ENCODE assay signal across 9 mouse cellular contexts in genomic region chr7:29180854-29181236, GRCm38 (mm10). TPM values are rescaled to one million over a fixed set of nuclear protein-coding genes. Genes with fewer than 3 reads are reported as not detected.
DNase-seq lines count a peak whose midpoint lies in the region; ATAC-seq and TF ChIP-seq lines count a peak whose summit lies in the region.
"Had no signal": no experiment of that assay in that cellular context is flagged by ENCODE, and none has a peak within 500 bp of the region (broad histone marks: within the 10 kb centered on the region; RNA-seq: fewer than 3 reads in every experiment).

No protein-coding gene starts in this region.

- DNase-seq in heart, adult 2 months, result no peak
- DNase-seq in heart, postnatal 14 days, result no peak
- no peak for DNase-seq in thymus, adult 2 months
- DNase-seq in thymus, postnatal 10 days (ENCODE audit: low spot score in 2 of 2), result no peak
- DNase-seq in liver, embryonic 13.5 days, result no peak
- no peak for DNase-seq in gastrocnemius, postnatal 14 days

- intact Hi-C loops in heart, adult 2 months (cut with DNase I), result loop anchor here (1.0 to 5.0 kb wide), 3 partner anchors 51 to 116 kb away; partner anchors contain the start of gene Kcnk6
- intact Hi-C loops in heart, postnatal 14 days (cut with DNase I), result loop anchor here (2.0 kb wide), 1 partner anchor 58 kb away; the partner anchor contains the start of gene Yif1b
- intact Hi-C loops in gastrocnemius, postnatal 14 days (cut with DNase I; ENCODE audit: low total_unique reads), result loop anchor here (5.0 kb wide), 1 partner anchor 61 kb away; no protein-coding TSS in a partner anchor

- H3K36me3 ChIP-seq in heart, adult 2 months (ENCODE audit: control insufficient read depth, insufficient read depth, low read length), result no peaks in the 10 kb centered on the region
- H3K36me3 ChIP-seq in thymus, adult 2 months (ENCODE audit: control insufficient read depth, insufficient read depth, low read length), result peaks cover 13% of the 10 kb centered on the region
- peaks cover 22% of the 10 kb centered on the region for H3K36me3 ChIP-seq in liver, embryonic 13.5 days

- H3K9me3 ChIP-seq in liver, embryonic 13.5 days (replicated peaks), result no peaks in the 10 kb centered on the region

- H3K4me2 ChIP-seq in liver, embryonic 13.5 days, result peak overlapping the region; percentile 91

- no peaks in the 10 kb centered on the region for H3K27me3 ChIP-seq in heart, adult 2 months (ENCODE audit: control insufficient read depth, insufficient read depth, low read length)
- no peaks in the 10 kb centered on the region for H3K27me3 ChIP-seq in thymus, adult 2 months (ENCODE audit: control insufficient read depth, insufficient read depth, low read length)
- no peaks in the 10 kb centered on the region for H3K27me3 ChIP-seq in liver, embryonic 13.5 days

- TF ChIP-seq POLR2A in heart, adult 2 months (IDR thresholded peaks at IDR 0.05; ENCODE audit: insufficient read depth, low read depth, low read length), result no peak
- no peak for TF ChIP-seq POLR2A in thymus, adult 2 months (IDR thresholded peaks at IDR 0.05; ENCODE audit: control insufficient read depth, extremely low read depth, insufficient read depth, low read length, poor library complexity)

- H3K9ac ChIP-seq in heart, adult 2 months (ENCODE audit: low read depth, low read length), result no peak overlapping the region
- H3K9ac ChIP-seq in liver, embryonic 13.5 days, result peak overlapping the region; percentile 50; the same call in 1 of the 2 replicates

- peaks cover 2% of the 10 kb centered on the region; the same call in 1 of the 2 replicates for H3K4me1 ChIP-seq in heart, adult 2 months (ENCODE audit: control insufficient read depth, insufficient read depth, low read length)
- peaks cover 10% of the 10 kb centered on the region for H3K4me1 ChIP-seq in thymus, adult 2 months (replicated peaks; ENCODE audit: control insufficient read depth, insufficient read depth, low read length)
- peaks cover 28% of the 10 kb centered on the region for H3K4me1 ChIP-seq in liver, embryonic 13.5 days (replicated peaks)

- ATAC-seq in liver, embryonic 13.5 days (ENCODE audit: low read depth), result no peak
- no peak for ATAC-seq in megakaryocyte progenitor cell, adult 5-6 weeks (replicated peaks; ENCODE audit: poor library complexity)
- no peak for ATAC-seq in inflammation-experienced regulatory T-cells, adult 6 months

- peak overlapping the region; percentile 26 for H3K27ac ChIP-seq in heart, adult 2 months
- H3K27ac ChIP-seq in thymus, adult 2 months (ENCODE audit: control insufficient read depth, insufficient read depth, low read length), result peak overlapping the region; percentile 35; the same call in 1 of the 2 replicates
- peak overlapping the region; percentile 43 for H3K27ac ChIP-seq in liver, embryonic 13.5 days

- TF ChIP-seq EP300 in heart, adult 2 months (IDR thresholded peaks at IDR 0.05; ENCODE audit: insufficient read depth, low read depth, low read length), result no peak

- no peak for TF ChIP-seq CTCF in heart, adult 2 months (IDR thresholded peaks at IDR 0.05)
- no peak for TF ChIP-seq CTCF in thymus, adult 2 months (IDR thresholded peaks at IDR 0.05; ENCODE audit: borderline replicate concordance, control insufficient read depth, extremely low read depth, insufficient read depth, low read length, poor library complexity)

- peak overlapping the region; percentile 28; the same call in 1 of the 2 replicates for H3K4me3 ChIP-seq in heart, adult 2 months
- peak overlapping the region; percentile 49 for H3K4me3 ChIP-seq in thymus, adult 2 months (ENCODE audit: control insufficient read depth, insufficient read depth, low read length)
- H3K4me3 ChIP-seq in liver, embryonic 13.5 days (replicated peaks), result peak overlapping the region; percentile 85

- WGBS in heart, adult 2 months, result 36% methylated on average over 5 of the region's 5 CpGs
- 44% methylated on average over 5 of the region's 5 CpGs for WGBS in thymus, adult 2 months
- WGBS in liver, embryonic 13.5 days (ENCODE audit: insufficient replicate concordance), result 40% methylated on average over 5 of the region's 5 CpGs

- peaks cover 2% of the 10 kb centered on the region; the same call in 1 of the 2 replicates for H3K79me2 ChIP-seq in heart, adult 2 months (replicated peaks; ENCODE audit: control insufficient read depth, insufficient read depth, low read length)

RNA-seq across cellular contexts. Expression of gene Psmd8, which starts 0.3 kb away (rescaled TPM):
- total RNA-seq in heart, adult 2 months (2021), result 100 to 1,000 TPM; 103 to 116 TPM
- 120 and 191 TPM in 2 replicates for polyA plus RNA-seq in heart, adult 2 months (2012; rRNA removed)
- total RNA-seq in heart, postnatal 14 days (2021), result 100 to 1,000 TPM; 142 to 149 TPM
- 254 and 284 TPM in 2 replicates for polyA plus RNA-seq in thymus, adult 2 months (2012; rRNA removed)
- polyA plus RNA-seq in liver, embryonic 13.5 days (2015; fragmentation: Nextera tagmentation; extraction: Ambion mirVana), result 136 and 155 TPM in 2 replicates
- 169 and 191 TPM in 2 replicates for total RNA-seq in megakaryocyte progenitor cell, adult 5-6 weeks (2015)
- 160 and 176 TPM in 2 replicates for total RNA-seq in megakaryocyte progenitor cell, adult 5-6 weeks (2017)
- 100 to 1,000 TPM; 171 to 188 TPM for total RNA-seq in gastrocnemius, postnatal 14 days (2021)
- 100 to 1,000 TPM; 174 to 249 (median 197) TPM for polyA plus RNA-seq in inflammation-experienced regulatory T-cells, adult 6 months (2017; shearing (Covaris generic))

RNA-seq across cellular contexts. Expression of gene Spred3, which starts 10.6 kb away (rescaled TPM):
- 1 to 10 TPM in 1 of 2 experiments, under 1 TPM in 1; 0.52 to 1.0 TPM for total RNA-seq in heart, adult 2 months (2021)
- polyA plus RNA-seq in heart, adult 2 months (2012; rRNA removed), result 1.2 and 1.6 TPM in 2 replicates
- 1 to 10 TPM in 1 of 2 experiments, under 1 TPM in 1; 0.95 to 1.5 TPM for total RNA-seq in heart, postnatal 14 days (2021)
- 2.2 and 2.7 TPM in 2 replicates for polyA plus RNA-seq in thymus, adult 2 months (2012; rRNA removed)
- polyA plus RNA-seq in liver, embryonic 13.5 days (2015; fragmentation: Nextera tagmentation; extraction: Ambion mirVana), result 0.23 and 0.41 TPM in 2 replicates
- total RNA-seq in megakaryocyte progenitor cell, adult 5-6 weeks (2015), result 0.56 and 2.3 TPM in 2 replicates
- 0.91 and 2.4 TPM in 2 replicates for total RNA-seq in megakaryocyte progenitor cell, adult 5-6 weeks (2017)
- total RNA-seq in gastrocnemius, postnatal 14 days (2021), result 1 to 10 TPM in 1 of 2 experiments, under 1 TPM in 1; 0.78 to 1.8 TPM
- under 1 TPM; 0.18 to 0.46 (median 0.46) TPM for polyA plus RNA-seq in inflammation-experienced regulatory T-cells, adult 6 months (2017; shearing (Covaris generic))

RNA-seq across cellular contexts. Expression of gene Ggn, which starts 10.8 kb away (rescaled TPM):
- under 1 TPM; 0.18 to 0.29 TPM for total RNA-seq in heart, adult 2 months (2021)
- polyA plus RNA-seq in heart, adult 2 months (2012; rRNA removed), result 0.35 and 0.43 TPM in 2 replicates
- 1 to 10 TPM; 1.0 to 1.3 TPM for total RNA-seq in heart, postnatal 14 days (2021)
- polyA plus RNA-seq in thymus, adult 2 months (2012; rRNA removed), result 0.53 and 0.66 TPM in 2 replicates
- 0.07 and 0.10 TPM in 2 replicates for polyA plus RNA-seq in liver, embryonic 13.5 days (2015; fragmentation: Nextera tagmentation; extraction: Ambion mirVana)
- 0.76 and 1.2 TPM in 2 replicates for total RNA-seq in megakaryocyte progenitor cell, adult 5-6 weeks (2015)
- 0.17 and 0.47 TPM in 2 replicates for total RNA-seq in megakaryocyte progenitor cell, adult 5-6 weeks (2017)
- total RNA-seq in gastrocnemius, postnatal 14 days (2021), result under 1 TPM; 0.35 to 0.38 TPM
- not detected for polyA plus RNA-seq in inflammation-experienced regulatory T-cells, adult 6 months (2017; shearing (Covaris generic))

RNA-seq across cellular contexts. Expression of gene Fam98c, which starts 24.8 kb away (rescaled TPM):
- total RNA-seq in heart, adult 2 months (2021), result 10 to 100 TPM; 10.4 to 12.7 TPM
- 16.3 and 18.0 TPM in 2 replicates for polyA plus RNA-seq in heart, adult 2 months (2012; rRNA removed)
- 10 to 100 TPM; 11.9 to 13.7 TPM for total RNA-seq in heart, postnatal 14 days (2021)
- polyA plus RNA-seq in thymus, adult 2 months (2012; rRNA removed), result 88.8 and 92.3 TPM in 2 replicates
- polyA plus RNA-seq in liver, embryonic 13.5 days (2015; fragmentation: Nextera tagmentation; extraction: Ambion mirVana), result 8.1 and 8.5 TPM in 2 replicates
- total RNA-seq in megakaryocyte progenitor cell, adult 5-6 weeks (2015), result 19.4 and 24.1 TPM in 2 replicates
- total RNA-seq in megakaryocyte progenitor cell, adult 5-6 weeks (2017), result 22.6 and 23.4 TPM in 2 replicates
- total RNA-seq in gastrocnemius, postnatal 14 days (2021), result 10 to 100 TPM; 12.3 to 13.0 TPM
- 10 to 100 TPM in 2 of 3 experiments, 1 to 10 TPM in 1; 6.5 to 11.3 (median 11.3) TPM for polyA plus RNA-seq in inflammation-experienced regulatory T-cells, adult 6 months (2017; shearing (Covaris generic))

RNA-seq across cellular contexts. Expression of gene Catsperg1, which starts 33.0 kb away (rescaled TPM):
- total RNA-seq in heart, adult 2 months (2021), result under 1 TPM; 0.30 to 0.34 TPM
- polyA plus RNA-seq in heart, adult 2 months (2012; rRNA removed), result 1.0 and 2.4 TPM in 2 replicates
- under 1 TPM; 0.32 to 0.60 TPM for total RNA-seq in heart, postnatal 14 days (2021)
- 1.7 and 2.5 TPM in 2 replicates for polyA plus RNA-seq in thymus, adult 2 months (2012; rRNA removed)
- polyA plus RNA-seq in liver, embryonic 13.5 days (2015; fragmentation: Nextera tagmentation; extraction: Ambion mirVana), result 0.09 and 0.22 TPM in 2 replicates
- 1.1 TPM in 1 of 2 replicates, not detected in the other for total RNA-seq in megakaryocyte progenitor cell, adult 5-6 weeks (2015)
- total RNA-seq in megakaryocyte progenitor cell, adult 5-6 weeks (2017), result 0.20 and 0.50 TPM in 2 replicates
- under 1 TPM in 1 of 2 experiments, not detected in 1; 0.25 TPM for total RNA-seq in gastrocnemius, postnatal 14 days (2021)
- polyA plus RNA-seq in inflammation-experienced regulatory T-cells, adult 6 months (2017; shearing (Covaris generic)), result 1 to 10 TPM in 1 of 3 experiments, under 1 TPM in 2; 0.28 to 1.2 (median 0.67) TPM
- polyA plus RNA-seq: C2C12 had no signal

Comparison
In these comparisons a context has a peak if more than half of its experiments do, and no peak if none do; other contexts are left out.
1. H3K4me3 ChIP-seq: peak in every context shown above with its lines; median percentile 85 in liver, embryonic 13.5 days; 49 in thymus, adult 2 months; 28 in heart, adult 2 months.